17 mouse cellular contexts compared by ENCODE assay signal in the genomic region with DNA sequence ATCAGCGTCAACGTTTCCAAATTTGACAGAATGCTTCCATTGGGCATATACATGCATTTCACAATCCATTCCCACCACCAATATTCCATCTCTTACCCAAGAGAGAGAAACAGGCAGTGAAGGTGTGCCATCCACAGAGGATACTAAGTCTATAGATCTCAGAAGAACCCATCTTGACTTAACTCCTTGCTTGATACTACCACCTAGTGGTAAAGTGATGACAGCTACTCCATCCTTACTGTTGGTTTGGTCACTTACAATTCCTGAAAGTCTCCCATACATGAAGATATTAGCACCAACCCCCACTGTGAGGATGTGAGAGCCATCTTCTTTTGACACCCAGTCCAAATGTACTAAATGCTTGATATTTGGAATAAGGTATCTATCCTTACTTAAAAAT.
DNase-seq lines count a peak whose midpoint lies in the region; ATAC-seq and TF ChIP-seq lines count a peak whose summit lies in the region.
"Had no signal": no experiment of that assay in that cellular context is flagged by ENCODE, and none has a peak within 500 bp of the region (broad histone marks: within the 10 kb centered on the region; RNA-seq: fewer than 3 reads in every experiment).

No protein-coding gene starts in this region.

- H3K9ac ChIP-seq in heart, adult 2 months (ENCODE audit: low read depth, low read length) = no peak overlapping the region
- no peak overlapping the region for H3K9ac ChIP-seq in midbrain, embryonic 14.5 days (replicated peaks; ENCODE audit: low read length)
- no peak overlapping the region for H3K9ac ChIP-seq in midbrain, embryonic 11.5 days (ENCODE audit: low read length)
- H3K9ac ChIP-seq: embryonic facial prominence, embryonic 13.5 days; lung, embryonic 15.5 days; midbrain, embryonic 13.5 days had no signal

- no peak overlapping the region for H3K4me3 ChIP-seq in heart, adult 2 months
- no peak overlapping the region for H3K4me3 ChIP-seq in midbrain, embryonic 14.5 days (replicated peaks; ENCODE audit: low read depth, low read length)
- no peak overlapping the region for H3K4me3 ChIP-seq in midbrain, embryonic 11.5 days (ENCODE audit: low read depth, low read length)
- H3K4me3 ChIP-seq: embryonic facial prominence, embryonic 13.5 days; lung, embryonic 15.5 days; midbrain, embryonic 13.5 days had no signal

- TF ChIP-seq POLR2A in heart, adult 2 months (IDR thresholded peaks at IDR 0.05; ENCODE audit: insufficient read depth, low read depth, low read length) = no peak
- TF ChIP-seq POLR2A in brain, embryonic 14.5 days (IDR thresholded peaks at IDR 0.05; ENCODE audit: borderline replicate concordance, extremely low read depth, insufficient read depth, insufficient read length, poor library complexity, severe bottlenecking) = no peak

- no peak overlapping the region for H3K27ac ChIP-seq in heart, adult 2 months
- no peak overlapping the region for H3K27ac ChIP-seq in midbrain, embryonic 14.5 days (replicated peaks; ENCODE audit: low read depth, low read length)
- no peak overlapping the region for H3K27ac ChIP-seq in midbrain, embryonic 11.5 days (ENCODE audit: low read depth, low read length)
- H3K27ac ChIP-seq: embryonic facial prominence, embryonic 13.5 days; lung, embryonic 15.5 days; midbrain, embryonic 13.5 days had no signal

- intact Hi-C loops in heart, adult 2 months (cut with DNase I) = loop anchor here (5.0 kb wide), 1 partner anchor 234 kb away; no protein-coding TSS in a partner anchor
- intact Hi-C loops in heart, postnatal 25 days (cut with DNase I) = no loop called here

- no peak for ATAC-seq in midbrain, embryonic 14.5 days (ENCODE audit: low FRiP score, low TSS enrichment)
- no peak for ATAC-seq in midbrain, embryonic 11.5 days (ENCODE audit: low FRiP score)
- ATAC-seq: forebrain, embryonic 16.5 days; midbrain, embryonic 13.5 days had no signal

- no peaks in the 10 kb centered on the region for H3K4me1 ChIP-seq in heart, adult 2 months (ENCODE audit: control insufficient read depth, insufficient read depth, low read length)
- no peaks in the 10 kb centered on the region for H3K4me1 ChIP-seq in midbrain, embryonic 14.5 days (ENCODE audit: control insufficient read depth, insufficient read depth, low read length)
- H3K4me1 ChIP-seq in midbrain, embryonic 11.5 days (ENCODE audit: control insufficient read depth, insufficient read depth, low read length) = no peaks in the 10 kb centered on the region
- H3K4me1 ChIP-seq: embryonic facial prominence, embryonic 13.5 days; lung, embryonic 15.5 days; midbrain, embryonic 13.5 days had no signal

- DNase-seq in heart, adult 2 months = no peak
- no peak for DNase-seq in heart, postnatal 25 days (ENCODE audit: low spot score)
- DNase-seq in midbrain, embryonic 14.5 days = peak; percentile 7
- no peak for DNase-seq in midbrain, embryonic 11.5 days (ENCODE audit: low spot score, missing footprints)
- peak; percentile 12 for DNase-seq in brain, embryonic 14.5 days (ENCODE audit: low read depth)
- no peak for DNase-seq in Muller cell, postnatal 12 days (ENCODE audit: inconsistent ontology term)
- DNase-seq in adrenal gland, adult 2 months = no peak
- DNase-seq in spleen, postnatal 36 days (ENCODE audit: low spot score in 2 of 2) = no peak
- DNase-seq: adrenal gland, adult 8-10 months; heart, adult 18-20 months; kidney, adult 8-10 months; right cerebral cortex, postnatal 25 days; thymus, postnatal 25 days had no signal

- no peak for TF ChIP-seq EP300 in heart, adult 2 months (IDR thresholded peaks at IDR 0.05; ENCODE audit: insufficient read depth, low read depth, low read length)

- 90% methylated on average over 2 of the region's 2 CpGs for WGBS in heart, adult 2 months
- 92% methylated on average over 2 of the region's 2 CpGs for WGBS in midbrain, embryonic 14.5 days
- 90% methylated on average over 2 of the region's 2 CpGs for WGBS in midbrain, embryonic 11.5 days

- peak; percentile 43 for TF ChIP-seq CTCF in heart, adult 2 months (IDR thresholded peaks at IDR 0.05)
- no peak for TF ChIP-seq CTCF in brain, embryonic 14.5 days (IDR thresholded peaks at IDR 0.05; ENCODE audit: borderline replicate concordance, extremely low read depth, insufficient read depth, insufficient read length)

- no peaks in the 10 kb centered on the region for H3K27me3 ChIP-seq in heart, adult 2 months (ENCODE audit: control insufficient read depth, insufficient read depth, low read length)
- no peaks in the 10 kb centered on the region for H3K27me3 ChIP-seq in midbrain, embryonic 14.5 days (ENCODE audit: control insufficient read depth, insufficient read depth, low read length)
- H3K27me3 ChIP-seq in midbrain, embryonic 11.5 days (ENCODE audit: control insufficient read depth, insufficient read depth, low read length) = no peaks in the 10 kb centered on the region
- H3K27me3 ChIP-seq: embryonic facial prominence, embryonic 13.5 days; lung, embryonic 15.5 days; midbrain, embryonic 13.5 days had no signal

- no peak overlapping the region for H3K4me2 ChIP-seq in midbrain, embryonic 14.5 days (ENCODE audit: low read length)
- no peak overlapping the region for H3K4me2 ChIP-seq in midbrain, embryonic 11.5 days
- H3K4me2 ChIP-seq: embryonic facial prominence, embryonic 13.5 days; lung, embryonic 15.5 days; midbrain, embryonic 13.5 days had no signal

- H3K36me3 ChIP-seq in heart, adult 2 months (ENCODE audit: control insufficient read depth, insufficient read depth, low read length) = no peaks in the 10 kb centered on the region
- peaks cover 27% of the 10 kb centered on the region for H3K36me3 ChIP-seq in midbrain, embryonic 14.5 days (ENCODE audit: control insufficient read depth, insufficient read depth, low read length)
- H3K36me3 ChIP-seq in midbrain, embryonic 11.5 days (ENCODE audit: control insufficient read depth, insufficient read depth, low read length) = no peaks in the 10 kb centered on the region
- H3K36me3 ChIP-seq: embryonic facial prominence, embryonic 13.5 days; lung, embryonic 15.5 days had no signal

- no peaks in the 10 kb centered on the region for H3K9me3 ChIP-seq in midbrain, embryonic 14.5 days (ENCODE audit: control insufficient read depth, low read length)
- no peaks in the 10 kb centered on the region for H3K9me3 ChIP-seq in midbrain, embryonic 11.5 days (ENCODE audit: control insufficient read depth, low read length)
- H3K9me3 ChIP-seq: embryonic facial prominence, embryonic 13.5 days; lung, embryonic 15.5 days; midbrain, embryonic 13.5 days had no signal

- H3K79me2 ChIP-seq in heart, adult 2 months (replicated peaks; ENCODE audit: control insufficient read depth, insufficient read depth, low read length) = no peaks in the 10 kb centered on the region

Comparison
In these comparisons a context has a peak if more than half of its experiments do, and no peak if none do; other contexts are left out.
1. DNase-seq: peak in midbrain, embryonic 14.5 days (single experiment) and brain, embryonic 14.5 days (single experiment); none in heart, adult 2 months (0 of 2), heart, postnatal 25 days (single experiment), midbrain, embryonic 11.5 days (single experiment), Muller cell, postnatal 12 days (single experiment), adrenal gland, adult 2 months (single experiment) and spleen, postnatal 36 days (0 of 2).